Mouse (Mus musculus) cortical plate, adult 2 months (tissue): Measurements from ENCODE around the gene Olfr455. TPM values are rescaled to one million over a fixed set of nuclear protein-coding genes. Genes with fewer than 3 reads are reported as not detected.

Experiments
- H3K27ac ChIP-seq: fragments of 200-500 bp; 2 replicates; pipeline ENCODE4 v1.5.1; 2012; ENCODE audit warnings: low read length, control low read depth, inconsistent platforms; ENCODE audit not compliant: insufficient read depth
- H3K4me1 ChIP-seq: fragments of 200-500 bp; 2 replicates; pipeline ENCODE4 v1.6.1; 2011; ENCODE audit warnings: low read length; ENCODE audit not compliant: control insufficient read depth, insufficient read depth
- H3K4me3 ChIP-seq: fragments of 200-500 bp; 2 replicates; pipeline ENCODE4 v1.5.1; 2011; ENCODE audit warnings: mild to moderate bottlenecking, low read length, control low read depth; ENCODE audit not compliant: insufficient read depth
- CTCF ChIP-seq: fragments of 200-500 bp; IDR thresholded peaks from 2 replicates; pipeline ENCODE4 v1.5.1; 2011; ENCODE audit warnings: mild to moderate bottlenecking, control low read depth, low read length; ENCODE audit not compliant: insufficient read depth; ENCODE audit errors: extremely low read depth
- POLR2A ChIP-seq: fragments of 200-500 bp; IDR thresholded peaks from 2 replicates; pipeline ENCODE4 v1.6.1; 2011; ENCODE audit warnings: mild to moderate bottlenecking, low read length, control low read depth; ENCODE audit not compliant: insufficient read depth; ENCODE audit errors: extremely low read depth
- polyA plus RNA-seq: library from polyadenylated mRNA; depleted of rRNA; stranded (reverse); fragments of >200 nt; gene quantifications from 2 replicates; pipeline ENCODE4 v1.2.3, GENCODE M21; 2012; rRNA removed

Gene Olfr455
- polyA plus RNA-seq, 1 experiment: not detected

GRCm38 (mm10) chr6:42503478-42503877 lies 43.9 kb downstream of the Olfr455 start:
- no peak overlapping the region for H3K4me3 ChIP-seq
- no peaks in the 10 kb centered on the region for H3K4me1 ChIP-seq
- TF ChIP-seq POLR2A (no peak), CTCF (no peak)
- H3K27ac ChIP-seq: no peak overlapping the region

DNA sequence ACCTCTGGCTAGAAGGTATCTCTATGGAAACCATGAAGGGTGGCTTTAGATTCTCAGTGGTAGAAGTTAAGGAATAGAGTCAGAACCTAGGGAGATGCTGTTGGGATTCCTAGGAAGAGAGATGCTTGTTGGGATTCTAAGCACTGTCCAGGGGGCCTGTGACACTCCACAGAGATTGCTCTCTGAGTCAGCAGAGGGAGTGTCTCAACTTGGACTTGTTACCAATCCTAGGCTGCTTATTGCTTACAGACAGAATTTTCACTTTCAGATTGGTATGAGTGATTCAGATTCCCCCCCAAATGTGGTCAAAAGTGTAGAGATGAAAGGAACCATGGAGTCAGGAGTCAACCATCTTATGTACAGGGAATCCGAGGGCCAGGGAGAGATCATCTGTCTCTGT lies 57.7 kb downstream of the Olfr455 start:
- H3K4me3 ChIP-seq: no peak overlapping the region
- H3K27ac ChIP-seq: no peak overlapping the region
- no peaks in the 10 kb centered on the region for H3K4me1 ChIP-seq
- TF ChIP-seq CTCF (no peak), POLR2A (no peak)

DNA sequence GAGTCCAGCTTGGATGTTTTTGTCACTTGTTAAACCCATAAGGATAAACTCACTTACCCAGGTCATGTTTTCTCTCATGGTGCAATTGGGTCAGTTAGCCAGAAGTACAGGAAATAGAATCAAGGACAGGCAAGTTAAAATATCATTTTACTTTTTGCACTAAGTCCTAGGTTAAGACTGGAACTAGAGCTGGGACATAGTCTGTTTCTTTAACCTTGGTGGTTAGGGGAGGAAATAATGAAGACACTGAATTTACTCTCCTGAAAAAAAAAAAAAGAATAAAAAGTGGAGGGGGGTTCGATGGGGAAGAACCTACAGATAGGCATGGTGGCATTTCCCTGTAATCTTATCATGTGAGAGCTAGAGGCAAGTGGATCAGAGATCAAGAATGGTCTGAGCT lies 60.3 kb downstream of the Olfr455 start, which contains the start of gene Olfr456:
Gene Olfr456 (minus strand): TSS at position 101 of the 400 bp plus-strand sequence.
- Histone ChIP-seq H3K4me1 (no peaks in the 10 kb centered on the region), H3K4me3 (no peak within 1 kb of the TSS), H3K27ac (no peak within 1 kb of the TSS)
- TF ChIP-seq CTCF (no peak), POLR2A (no peak)

Other genes starting within 250 kb of the Olfr455 start
- gene Fam131b, start 222.9 kb downstream of the Olfr455 start, polyA plus RNA-seq: 88.0 and 88.1 TPM in 2 replicates
- 51.8 and 56.3 TPM in 2 replicates for gene Zyx, start 198.0 kb downstream of the Olfr455 start, polyA plus RNA-seq
- 0.23 and 0.25 TPM in 2 replicates for gene Epha1, start 174.3 kb downstream of the Olfr455 start, polyA plus RNA-seq
- 0.11 and 0.13 TPM in 2 replicates for gene Tas2r143, start 147.3 kb downstream of the Olfr455 start, polyA plus RNA-seq
- 0.19 TPM in 2 replicates for gene Tas2r135, start 142.2 kb downstream of the Olfr455 start, polyA plus RNA-seq
- gene Tas2r126, start 113.1 kb downstream of the Olfr455 start, polyA plus RNA-seq: 0.10 TPM in 1 of 2 replicates, not detected in the other
- not detected in 2 replicates for gene Olfr458, start 82.4 kb downstream of the Olfr455 start, polyA plus RNA-seq
- gene Olfr457, start 71.3 kb downstream of the Olfr455 start, polyA plus RNA-seq: not detected in 2 replicates
- not detected in 2 replicates for gene Olfr456, start 60.4 kb downstream of the Olfr455 start, polyA plus RNA-seq
- gene Tcaf3, start 50.1 kb upstream of the Olfr455 start, polyA plus RNA-seq: not detected in 2 replicates
- 0.21 and 0.26 TPM in 2 replicates for gene Tcaf2, start 97.7 kb upstream of the Olfr455 start, polyA plus RNA-seq
- gene Tcaf1, start 162.5 kb upstream of the Olfr455 start, polyA plus RNA-seq: 97.4 and 104 TPM in 2 replicates
- gene Olfr453, start 191.8 kb upstream of the Olfr455 start, polyA plus RNA-seq: not detected in 2 replicates
- gene Olfr38, start 208.8 kb upstream of the Olfr455 start, polyA plus RNA-seq: not detected in 2 replicates
- gene Olfr452, start 237.5 kb upstream of the Olfr455 start, polyA plus RNA-seq: not detected in 2 replicates